Mouse (Mus musculus): ENCODE measurements at regions not wholly inside any gene's neighbourhood (a gene's known extent, or its start where the extent isn't known, plus 50 kb on each side); places are given as distances from the start of the nearest gene placed in this dataset.
"Not testable (repeated sequence)": the region's sequence is repeated elsewhere in the genome, so short reads cannot be mapped to it uniquely, and the experiment has no call there.

DNA sequence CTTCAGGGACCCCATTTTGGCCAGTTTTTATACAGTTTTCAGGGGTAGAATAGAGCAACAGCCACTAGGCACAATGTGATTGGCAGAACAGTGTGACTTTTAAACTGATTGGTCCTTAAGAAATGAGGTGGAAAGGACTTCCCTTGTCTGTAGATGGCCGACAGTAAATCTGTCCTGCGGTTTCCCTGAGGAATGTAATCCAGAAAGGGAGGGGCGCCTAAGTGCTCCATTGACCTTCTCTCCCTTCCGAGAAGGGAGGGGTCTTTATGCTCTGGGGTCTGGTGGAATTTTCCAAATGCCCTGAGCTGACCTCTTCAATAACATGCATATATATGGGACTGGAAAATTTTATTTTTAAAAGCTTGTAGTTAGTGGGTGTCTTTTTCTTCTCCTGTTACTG is 115.7 kb upstream of the Rhobtb1 start:
- TF ChIP-seq CTCF (IDR thresholded peaks at IDR 0.05; ENCODE audit: borderline replicate concordance, extremely low read depth, insufficient read depth, insufficient read length); POLR2A (IDR thresholded peaks at IDR 0.05; ENCODE audit: borderline replicate concordance, extremely low read depth, insufficient read depth, insufficient read length, poor library complexity, severe bottlenecking): not testable (repeated sequence)
